Mouse (Mus musculus) thymus, adult 2 months (tissue): ENCODE data around the gene Lcn6. TPM values are rescaled to one million over a fixed set of nuclear protein-coding genes. Genes with fewer than 3 reads are reported as not detected.

Experiments
- DNase-seq: peaks from one replicate; pipeline ENCODE4 v3.0.0; 2021
- H3K27ac ChIP-seq: fragments of 200-500 bp; 2 replicates; pipeline ENCODE4 v1.5.1; 2012; ENCODE audit warnings: low read length, control low read depth; ENCODE audit not compliant: control insufficient read depth, insufficient read depth
- H3K27me3 ChIP-seq: fragments of 200-500 bp; 2 replicates; pipeline ENCODE4 v1.6.1; 2012; ENCODE audit warnings: mild to moderate bottlenecking, low read length, moderate library complexity, mixed read lengths; ENCODE audit not compliant: control insufficient read depth, insufficient read depth
- H3K36me3 ChIP-seq: fragments of 200-500 bp; 2 replicates; pipeline ENCODE4 v1.6.1; 2012; ENCODE audit warnings: mild to moderate bottlenecking, low read length, moderate library complexity; ENCODE audit not compliant: control insufficient read depth, insufficient read depth
- H3K4me1 ChIP-seq: fragments of 200-500 bp; replicated peaks from 2 replicates; pipeline ENCODE4 v1.6.1; 2012; ENCODE audit warnings: low read length; ENCODE audit not compliant: control insufficient read depth, insufficient read depth
- H3K4me3 ChIP-seq: fragments of 200-500 bp; 2 replicates; pipeline ENCODE4 v1.5.1; 2012; ENCODE audit warnings: mild to moderate bottlenecking, low read length, control low read depth, moderate library complexity; ENCODE audit not compliant: control insufficient read depth, insufficient read depth
- CTCF ChIP-seq: fragments of 200-500 bp; IDR thresholded peaks from 2 replicates; pipeline ENCODE4 v1.5.1; 2012; ENCODE audit warnings: mild to moderate bottlenecking, control low read depth, low read length, moderate library complexity, borderline replicate concordance; ENCODE audit not compliant: control insufficient read depth, poor library complexity, insufficient read depth; ENCODE audit errors: extremely low read depth
- POLR2A ChIP-seq: fragments of 200-500 bp; IDR thresholded peaks from 2 replicates; pipeline ENCODE4 v1.6.1; 2012; ENCODE audit warnings: mild to moderate bottlenecking, low read length, control low read depth, moderate library complexity; ENCODE audit not compliant: control insufficient read depth, poor library complexity, insufficient read depth; ENCODE audit errors: extremely low read depth
- WGBS: fragments of 180-500 bp; shearing (Covaris S2); methylation state at CpG from one replicate; pipeline ENCODE4 v1.1.7; 2018; 5-methylcytosine and 5-hydroxymethylcytosine counted together
- polyA plus RNA-seq: library from polyadenylated mRNA; depleted of rRNA; stranded (reverse); fragments of >200 nt; gene quantifications from 2 replicates; pipeline ENCODE4 v1.2.3, GENCODE M21; 2012; rRNA removed

The Lcn6 gene
- 0.20 and 0.26 TPM in 2 replicates for polyA plus RNA-seq

- no peaks in the 10 kb centered on the region for H3K36me3 ChIP-seq
- TF ChIP-seq POLR2A (no peak), CTCF (no peak)
- no peak for DNase-seq
- H3K27me3 ChIP-seq: no peaks in the 10 kb centered on the region
- no peak within 1 kb of the TSS for H3K27ac ChIP-seq
- no peak within 1 kb of the TSS for H3K4me3 ChIP-seq
- H3K4me1 ChIP-seq: peaks cover 18% of the 10 kb centered on the region
- WGBS: 95% methylated on average over 3 of the region's 3 CpGs
These were observed at the start of gene Lcn6 for GRCm38 (mm10) chr2:25676486-25676885. Gene Lcn6 (plus strand): TSS chr2:25676786.

GRCm38 (mm10) chr2:25627811-25628210 is 48.8 kb upstream of the Lcn6 start, which contains the start of gene Fcna:
Gene Fcna (minus strand): TSS chr2:25628030.
- H3K27me3 ChIP-seq: no peaks in the 10 kb centered on the region; the same call in 1 of the 2 replicates
- no peak within 1 kb of the TSS for H3K4me3 ChIP-seq
- no peak within 1 kb of the TSS for H3K27ac ChIP-seq
- DNase-seq: no peak
- H3K36me3 ChIP-seq: no peaks in the 10 kb centered on the region
- WGBS: 81% methylated on average over 6 of the region's 6 CpGs
- no peak for TF ChIP-seq POLR2A
- no peak for TF ChIP-seq CTCF
- no peaks in the 10 kb centered on the region for H3K4me1 ChIP-seq

GRCm38 (mm10) chr2:25628738-25629137 is 47.8 kb upstream of the Lcn6 start:
- no peaks in the 10 kb centered on the region for H3K4me1 ChIP-seq
- no peak overlapping the region for H3K27ac ChIP-seq
- H3K36me3 ChIP-seq: no peaks in the 10 kb centered on the region
- no peaks in the 10 kb centered on the region for H3K27me3 ChIP-seq
- H3K4me3 ChIP-seq: no peak overlapping the region
- WGBS: 76% methylated on average over 4 of the region's 4 CpGs
- no peak for DNase-seq
- no peak for TF ChIP-seq CTCF
- TF ChIP-seq POLR2A: no peak

GRCm38 (mm10) chr2:25633616-25634015 is 43.0 kb upstream of the Lcn6 start:
- WGBS: 91% methylated on average over 3 of the region's 3 CpGs
- Histone ChIP-seq H3K4me1 (no peaks in the 10 kb centered on the region), H3K4me3 (no peak overlapping the region), H3K36me3 (no peaks in the 10 kb centered on the region), H3K27me3 (no peaks in the 10 kb centered on the region), H3K27ac (no peak overlapping the region)
- no peak for DNase-seq
- TF ChIP-seq CTCF: no peak
- no peak for TF ChIP-seq POLR2A

- H3K27ac ChIP-seq: no peak overlapping the region
- 100% methylated on average over 1 of the region's 1 CpGs for WGBS
- no peaks in the 10 kb centered on the region for H3K4me1 ChIP-seq
- DNase-seq: no peak
- no peak overlapping the region for H3K4me3 ChIP-seq
- TF ChIP-seq POLR2A (no peak), CTCF (no peak)
- H3K36me3 ChIP-seq: no peaks in the 10 kb centered on the region
- H3K27me3 ChIP-seq: no peaks in the 10 kb centered on the region
These were observed 42.5 kb upstream of the Lcn6 start for GRCm38 (mm10) chr2:25634046-25634445.

- Histone ChIP-seq H3K27ac (no peak overlapping the region), H3K4me1 (no peaks in the 10 kb centered on the region), H3K36me3 (no peaks in the 10 kb centered on the region), H3K27me3 (no peaks in the 10 kb centered on the region), H3K4me3 (no peak overlapping the region)
- 24% methylated on average over 6 of the region's 6 CpGs for WGBS
- no peak for TF ChIP-seq CTCF
- TF ChIP-seq POLR2A: no peak
- peak; percentile 64 for DNase-seq
These were observed 36.7 kb upstream of the Lcn6 start for GRCm38 (mm10) chr2:25639890-25640289.

- H3K36me3 ChIP-seq: no peaks in the 10 kb centered on the region
- WGBS: 66% methylated on average over 2 of the region's 2 CpGs
- no peaks in the 10 kb centered on the region for H3K27me3 ChIP-seq
- no peaks in the 10 kb centered on the region for H3K4me1 ChIP-seq
- no peak for TF ChIP-seq POLR2A
- TF ChIP-seq CTCF: no peak
- H3K27ac ChIP-seq: no peak within 1 kb of the TSS
- no peak for DNase-seq
- no peak within 1 kb of the TSS for H3K4me3 ChIP-seq
These were observed 23.7 kb upstream of the Lcn6 start, which contains the start of gene Lcn8 for GRCm38 (mm10) chr2:25652902-25653301. Gene Lcn8 (plus strand): TSS chr2:25653120.
